Mouse (Mus musculus): ENCODE measurements at regions not wholly inside any gene's neighbourhood (a gene's known extent, or its start where the extent isn't known, plus 50 kb on each side); places are given as distances from the start of the nearest gene placed in this dataset.

- Histone ChIP-seq H3K9ac (no peak overlapping the region), H3K4me1 (no peaks in the 10 kb centered on the region), H3K27me3 (replicated peaks) (no peaks in the 10 kb centered on the region), H3K9me3 (no peaks in the 10 kb centered on the region), H3K36me3 (no peaks in the 10 kb centered on the region), H3K4me2 (replicated peaks) (no peak overlapping the region), H3K27ac (no peak overlapping the region), H3K4me3 (no peak overlapping the region)
- ATAC-seq (ENCODE audit: low FRiP score, low read depth): no peak
- WGBS: 66% methylated on average over 3 of the region's 3 CpGs
These were observed 206.8 kb upstream of the Itga1 start for GRCm38 (mm10) chr13:115308586-115308985.

- 46% methylated on average over 3 of the region's 3 CpGs for WGBS
- no peak for ATAC-seq (ENCODE audit: low FRiP score, low read depth)
- H3K27ac ChIP-seq: no peak overlapping the region
- no peaks in the 10 kb centered on the region for H3K27me3 ChIP-seq (replicated peaks)
- no peaks in the 10 kb centered on the region for H3K36me3 ChIP-seq
- H3K4me2 ChIP-seq (replicated peaks): no peak overlapping the region
- H3K4me1 ChIP-seq: no peaks in the 10 kb centered on the region
- H3K9me3 ChIP-seq: no peaks in the 10 kb centered on the region
- H3K9ac ChIP-seq: no peak overlapping the region
- H3K4me3 ChIP-seq: no peak overlapping the region
These were observed 185.6 kb upstream of the Itga1 start for GRCm38 (mm10) chr13:115287371-115287770.

GRCm38 (mm10) chr13:115266164-115266563 lies 164.4 kb upstream of the Itga1 start:
- H3K4me3 ChIP-seq: no peak overlapping the region
- no peaks in the 10 kb centered on the region for H3K27me3 ChIP-seq (replicated peaks)
- H3K36me3 ChIP-seq: no peaks in the 10 kb centered on the region
- no peaks in the 10 kb centered on the region for H3K4me1 ChIP-seq
- H3K27ac ChIP-seq: no peak overlapping the region
- no peaks in the 10 kb centered on the region for H3K9me3 ChIP-seq
- ATAC-seq (ENCODE audit: low FRiP score, low read depth): 0 out of 2 replicates have a peak, but pooled peaks have one; percentile 37
- 73% methylated on average over 6 of the region's 6 CpGs for WGBS
- no peak overlapping the region for H3K9ac ChIP-seq
- H3K4me2 ChIP-seq (replicated peaks): no peak overlapping the region

GRCm38 (mm10) chr13:115257345-115257744 lies 155.6 kb upstream of the Itga1 start:
- no peak overlapping the region for H3K9ac ChIP-seq
- H3K4me1 ChIP-seq: no peaks in the 10 kb centered on the region
- H3K4me2 ChIP-seq (replicated peaks): no peak overlapping the region
- H3K36me3 ChIP-seq: no peaks in the 10 kb centered on the region
- no peak for ATAC-seq (ENCODE audit: low FRiP score, low read depth)
- WGBS: 67% methylated on average over 2 of the region's 2 CpGs
- no peaks in the 10 kb centered on the region for H3K27me3 ChIP-seq (replicated peaks)
- no peaks in the 10 kb centered on the region for H3K9me3 ChIP-seq
- H3K4me3 ChIP-seq: no peak overlapping the region
- no peak overlapping the region for H3K27ac ChIP-seq

GRCm38 (mm10) chr13:115252541-115252940 lies 150.8 kb upstream of the Itga1 start:
- no peaks in the 10 kb centered on the region for H3K9me3 ChIP-seq
- H3K27ac ChIP-seq: no peak overlapping the region
- H3K36me3 ChIP-seq: no peaks in the 10 kb centered on the region
- no peak overlapping the region for H3K9ac ChIP-seq
- H3K4me3 ChIP-seq: no peak overlapping the region
- WGBS: 62% methylated on average over 3 of the region's 3 CpGs
- no peaks in the 10 kb centered on the region for H3K27me3 ChIP-seq (replicated peaks)
- no peaks in the 10 kb centered on the region for H3K4me1 ChIP-seq
- no peak for ATAC-seq (ENCODE audit: low FRiP score, low read depth)
- H3K4me2 ChIP-seq (replicated peaks): no peak overlapping the region

- Histone ChIP-seq H3K9me3 (no peaks in the 10 kb centered on the region), H3K27me3 (replicated peaks) (no peaks in the 10 kb centered on the region), H3K9ac (no peak overlapping the region), H3K36me3 (no peaks in the 10 kb centered on the region), H3K27ac (no peak overlapping the region), H3K4me1 (no peaks in the 10 kb centered on the region), H3K4me2 (replicated peaks) (no peak overlapping the region), H3K4me3 (no peak overlapping the region)
- 88% methylated on average over 4 of the region's 4 CpGs for WGBS
- ATAC-seq (ENCODE audit: low FRiP score, low read depth): no peak
These were observed 130.2 kb upstream of the Itga1 start for GRCm38 (mm10) chr13:115231981-115232380.

- 31% methylated on average over 13 of the region's 13 CpGs for WGBS
- H3K27me3 ChIP-seq (replicated peaks): no peaks in the 10 kb centered on the region
- H3K9me3 ChIP-seq: no peaks in the 10 kb centered on the region
- H3K4me1 ChIP-seq: no peaks in the 10 kb centered on the region
- no peaks in the 10 kb centered on the region for H3K36me3 ChIP-seq
- H3K9ac ChIP-seq: no peak overlapping the region
- peak; percentile 13; the same call in 1 of the 2 replicates for ATAC-seq (ENCODE audit: low FRiP score, low read depth)
- H3K4me2 ChIP-seq (replicated peaks): no peak overlapping the region
- no peak overlapping the region for H3K27ac ChIP-seq
- no peak overlapping the region for H3K4me3 ChIP-seq
These were observed 128.7 kb upstream of the Itga1 start for GRCm38 (mm10) chr13:115230494-115230893.

- no peaks in the 10 kb centered on the region for H3K4me1 ChIP-seq
- WGBS: 40% methylated on average over 6 of the region's 6 CpGs
These were observed 125.1 kb upstream of the Itga1 start for GRCm38 (mm10) chr13:115226824-115227223.

GRCm38 (mm10) chr13:115219701-115220100 lies 117.9 kb upstream of the Itga1 start:
- H3K27ac ChIP-seq: no peak overlapping the region
- H3K4me2 ChIP-seq (replicated peaks): no peak overlapping the region
- 74% methylated on average over 2 of the region's 2 CpGs for WGBS
- H3K9ac ChIP-seq: no peak overlapping the region
- ATAC-seq (ENCODE audit: low FRiP score, low read depth): no peak
- H3K4me1 ChIP-seq: no peaks in the 10 kb centered on the region
- H3K9me3 ChIP-seq: no peaks in the 10 kb centered on the region
- no peak overlapping the region for H3K4me3 ChIP-seq
- no peaks in the 10 kb centered on the region for H3K27me3 ChIP-seq (replicated peaks)
- no peaks in the 10 kb centered on the region for H3K36me3 ChIP-seq

More at GRCm38 (mm10) chr13:115226824-115227223, 125.1 kb upstream of the Itga1 start:
- ATAC-seq (ENCODE audit: low FRiP score, low read depth): no peak
- Histone ChIP-seq H3K9me3 (no peaks in the 10 kb centered on the region), H3K4me3 (no peak overlapping the region), H3K27me3 (replicated peaks) (no peaks in the 10 kb centered on the region), H3K27ac (no peak overlapping the region), H3K4me2 (replicated peaks) (no peak overlapping the region), H3K9ac (no peak overlapping the region), H3K36me3 (no peaks in the 10 kb centered on the region)

- no peaks in the 10 kb centered on the region for H3K9me3 ChIP-seq
- no peaks in the 10 kb centered on the region for H3K27me3 ChIP-seq (replicated peaks)
- H3K36me3 ChIP-seq: no peaks in the 10 kb centered on the region
- no peak overlapping the region for H3K9ac ChIP-seq
- H3K4me2 ChIP-seq (replicated peaks): no peak overlapping the region
- no peaks in the 10 kb centered on the region for H3K4me1 ChIP-seq
- H3K4me3 ChIP-seq: no peak overlapping the region
- 81% methylated on average over 3 of the region's 3 CpGs for WGBS
- H3K27ac ChIP-seq: no peak overlapping the region
- ATAC-seq (ENCODE audit: low FRiP score, low read depth): no peak
These were observed 109.5 kb upstream of the Itga1 start for GRCm38 (mm10) chr13:115211285-115211684.

GRCm38 (mm10) chr13:115210643-115211208 lies 109.0 kb upstream of the Itga1 start:
- no peak overlapping the region for H3K27ac ChIP-seq
- WGBS: 71% methylated on average over 10 of the region's 10 CpGs
- no peak for ATAC-seq (ENCODE audit: low FRiP score, low read depth)

GRCm38 (mm10) chr13:115209402-115210192 lies 107.8 kb upstream of the Itga1 start:
- Histone ChIP-seq H3K9me3 (no peaks in the 10 kb centered on the region), H3K36me3 (no peaks in the 10 kb centered on the region), H3K4me2 (replicated peaks) (no peak overlapping the region), H3K27ac (no peak overlapping the region), H3K27me3 (replicated peaks) (no peaks in the 10 kb centered on the region), H3K9ac (no peak overlapping the region), H3K4me1 (no peaks in the 10 kb centered on the region), H3K4me3 (no peak overlapping the region)
- ATAC-seq (ENCODE audit: low FRiP score, low read depth): no peak
- WGBS: 91% methylated on average over 3 of the region's 3 CpGs

More at GRCm38 (mm10) chr13:115210643-115211208, 109.0 kb upstream of the Itga1 start:
- H3K27me3 ChIP-seq (replicated peaks): no peaks in the 10 kb centered on the region
- no peak overlapping the region for H3K4me3 ChIP-seq
- no peaks in the 10 kb centered on the region for H3K9me3 ChIP-seq
- no peaks in the 10 kb centered on the region for H3K4me1 ChIP-seq
- H3K36me3 ChIP-seq: no peaks in the 10 kb centered on the region
- H3K4me2 ChIP-seq (replicated peaks): no peak overlapping the region
- H3K9ac ChIP-seq: no peak overlapping the region

GRCm38 (mm10) chr13:115206723-115207122 lies 105.0 kb upstream of the Itga1 start:
- H3K4me1 ChIP-seq: no peaks in the 10 kb centered on the region
- no peak overlapping the region for H3K4me2 ChIP-seq (replicated peaks)
- H3K9me3 ChIP-seq: no peaks in the 10 kb centered on the region
- H3K9ac ChIP-seq: no peak overlapping the region
- H3K36me3 ChIP-seq: no peaks in the 10 kb centered on the region
- no peak overlapping the region for H3K27ac ChIP-seq
- H3K4me3 ChIP-seq: no peak overlapping the region
- H3K27me3 ChIP-seq (replicated peaks): no peaks in the 10 kb centered on the region
- ATAC-seq (ENCODE audit: low FRiP score, low read depth): no peak
- WGBS: 84% methylated on average over 7 of the region's 7 CpGs

Measured in neural tube, embryonic 12.5 days (tissue).